Mouse (Mus musculus) heart, embryonic 14.5 days (tissue): Measurements from ENCODE around the gene Hyal5. TPM values are rescaled to one million over a fixed set of nuclear protein-coding genes. Genes with fewer than 3 reads are reported as not detected.

Experiments
- ATAC-seq: fragments of 200-750 bp; cut with Nextera tagmentation; 2 replicates; pipeline ENCODE4 v1.8.0; 2017; ENCODE audit warnings: low read depth, moderate TSS enrichment; ENCODE audit not compliant: insufficient number of reproducible peaks, insufficient read depth, low FRiP score
- H3K27ac ChIP-seq, 2 experiments: fragments of 200-500 bp in 1 of 2; fragments of 300-500 bp in 1 of 2; sonication (generic) in 1 of 2; replicated peaks in 1 of 2; 2 replicates each; pipeline ENCODE4 v1.5.1; 2012 to 2014; ENCODE audit warnings: low read depth in 2 of 2, low read length in 2 of 2, control low read depth in 1 of 2, mild to moderate bottlenecking in 1 of 2, mixed read lengths in 1 of 2; ENCODE audit not compliant: control insufficient read depth in 1 of 2, insufficient read depth in 1 of 2
- H3K27me3 ChIP-seq: fragments of 300-500 bp; sonication (generic); 2 replicates; pipeline ENCODE4 v1.6.1; 2014; ENCODE audit warnings: mild to moderate bottlenecking, low read length, control low read depth; ENCODE audit not compliant: control insufficient read depth, insufficient read depth
- H3K36me3 ChIP-seq: fragments of 300-500 bp; sonication (generic); 2 replicates; pipeline ENCODE4 v1.6.1; 2014; ENCODE audit warnings: mild to moderate bottlenecking, control low read depth, low read length, mixed read lengths; ENCODE audit not compliant: control insufficient read depth, insufficient read depth
- H3K4me1 ChIP-seq, 2 experiments: fragments of 200-500 bp in 1 of 2; fragments of 300-500 bp in 1 of 2; sonication (generic) in 1 of 2; 2 replicates each; pipeline ENCODE4 v1.6.1; 2012 to 2014; ENCODE audit warnings: low read length in 2 of 2, control low read depth in 1 of 2, mixed read lengths in 1 of 2; ENCODE audit not compliant: control insufficient read depth in 2 of 2, insufficient read depth in 2 of 2
- H3K4me2 ChIP-seq: fragments of 300-500 bp; sonication (generic); 2 replicates; pipeline ENCODE4 v1.6.1; 2014; ENCODE audit warnings: mild to moderate bottlenecking, low read length
- H3K4me3 ChIP-seq, 2 experiments: fragments of 200-500 bp in 1 of 2; fragments of 300-500 bp in 1 of 2; sonication (generic) in 1 of 2; 2 replicates each; pipeline ENCODE4 v1.5.1; 2012 to 2014; ENCODE audit warnings: low read length in 2 of 2, mild to moderate bottlenecking in 2 of 2, control low read depth in 1 of 2, low read depth in 1 of 2, moderate library complexity in 1 of 2; ENCODE audit not compliant: control insufficient read depth in 1 of 2, insufficient read depth in 1 of 2
- H3K9ac ChIP-seq: fragments of 300-500 bp; sonication (generic); 2 replicates; pipeline ENCODE4 v1.6.1; 2014; ENCODE audit warnings: mild to moderate bottlenecking, low read length
- H3K9me3 ChIP-seq: fragments of 300-500 bp; sonication (generic); 2 replicates; pipeline ENCODE4 v1.6.1; 2016; ENCODE audit warnings: low read length, control low read depth; ENCODE audit not compliant: control insufficient read depth
- WGBS: fragments of 180-500 bp; shearing (Covaris S2); extraction: QIAGEN DNeasy Blood & Tissue Kit; methylation state at CpG from one replicate; pipeline ENCODE4 v1.1.7; 2014; 5-methylcytosine and 5-hydroxymethylcytosine counted together
- polyA plus RNA-seq: library from polyadenylated mRNA; unstranded; fragments of >200 nt; fragmentation: Nextera tagmentation; extraction: Ambion mirVana; gene quantifications from 2 replicates; pipeline ENCODE4 v1.2.1, GENCODE M21; 2014

Gene Hyal5
- polyA plus RNA-seq, 1 experiment from 2014 or later = not detected

GRCm38 (mm10) chr6:24910016-24910727, 52.4 kb downstream of the Hyal5 start:
- Histone ChIP-seq H3K4me3 (no peak overlapping the region), H3K9ac (no peak overlapping the region), H3K27ac (no peak overlapping the region), H3K4me1 (no peaks in the 10 kb centered on the region), H3K27me3 (no peaks in the 10 kb centered on the region), H3K9me3 (no peaks in the 10 kb centered on the region), H3K36me3 (no peaks in the 10 kb centered on the region), H3K4me2 (no peak overlapping the region)
- WGBS = 64% methylated on average over 2 of the region's 2 CpGs
- no peak for ATAC-seq

- no peaks in the 10 kb centered on the region for H3K27me3 ChIP-seq
- no peak for ATAC-seq
- no peak overlapping the region for H3K4me2 ChIP-seq
- no peak overlapping the region for H3K4me3 ChIP-seq
- no peaks in the 10 kb centered on the region for H3K9me3 ChIP-seq
- H3K4me1 ChIP-seq = no peaks in the 10 kb centered on the region
- H3K9ac ChIP-seq = no peak overlapping the region
- H3K27ac ChIP-seq = no peak overlapping the region
- no peaks in the 10 kb centered on the region for H3K36me3 ChIP-seq
Observed at GRCm38 (mm10) chr6:24910728-24911105, 52.9 kb downstream of the Hyal5 start.

- H3K27ac ChIP-seq = no peak overlapping the region
- no peak overlapping the region for H3K9ac ChIP-seq
- H3K4me1 ChIP-seq = no peaks in the 10 kb centered on the region
- H3K4me2 ChIP-seq = no peak overlapping the region
- H3K36me3 ChIP-seq = no peaks in the 10 kb centered on the region
- no peak for ATAC-seq
- 95% methylated on average over 2 of the region's 2 CpGs for WGBS
- no peaks in the 10 kb centered on the region for H3K27me3 ChIP-seq
- no peaks in the 10 kb centered on the region for H3K9me3 ChIP-seq
- no peak overlapping the region for H3K4me3 ChIP-seq
Observed at GRCm38 (mm10) chr6:24913591-24913990, 55.8 kb downstream of the Hyal5 start.

GRCm38 (mm10) chr6:24925076-24925785, 67.4 kb downstream of the Hyal5 start:
- Histone ChIP-seq H3K9ac (no peak overlapping the region), H3K27ac (no peak overlapping the region), H3K36me3 (no peaks in the 10 kb centered on the region), H3K27me3 (no peaks in the 10 kb centered on the region), H3K4me3 (no peak overlapping the region), H3K4me1 (no peaks in the 10 kb centered on the region), H3K4me2 (no peak overlapping the region), H3K9me3 (peaks cover 10% of the 10 kb centered on the region)
- ATAC-seq = no peak
- 78% methylated on average over 11 of the region's 11 CpGs for WGBS

Other genes with a start within 250 kb of the Hyal5 start
- gene Wasl, start 193.0 kb upstream of the Hyal5 start, polyA plus RNA-seq = 43.8 and 49.7 TPM in 2 replicates
- not detected in 2 replicates for gene Hyal6, start 124.8 kb upstream of the Hyal5 start, polyA plus RNA-seq
- not detected in 2 replicates for gene Hyal4, start 109.7 kb upstream of the Hyal5 start, polyA plus RNA-seq
- gene Spam1, start 66.8 kb upstream of the Hyal5 start, polyA plus RNA-seq = not detected in 2 replicates
- 0.05 TPM in 1 of 2 replicates, not detected in the other for gene Tmem229a, start 98.3 kb downstream of the Hyal5 start, polyA plus RNA-seq